Mouse (Mus musculus): ENCODE measurements around the gene Ppp1r37. TPM values are rescaled to one million over a fixed set of nuclear protein-coding genes. Genes with fewer than 3 reads are reported as not detected.
"Not testable (repeated sequence)": the region's sequence is repeated elsewhere in the genome, so short reads cannot be mapped to it uniquely, and the experiment has no call there.

Ppp1r37 gene
- total RNA-seq (2021): 10 to 100 TPM; 78.7 to 79.3 TPM

DNA sequence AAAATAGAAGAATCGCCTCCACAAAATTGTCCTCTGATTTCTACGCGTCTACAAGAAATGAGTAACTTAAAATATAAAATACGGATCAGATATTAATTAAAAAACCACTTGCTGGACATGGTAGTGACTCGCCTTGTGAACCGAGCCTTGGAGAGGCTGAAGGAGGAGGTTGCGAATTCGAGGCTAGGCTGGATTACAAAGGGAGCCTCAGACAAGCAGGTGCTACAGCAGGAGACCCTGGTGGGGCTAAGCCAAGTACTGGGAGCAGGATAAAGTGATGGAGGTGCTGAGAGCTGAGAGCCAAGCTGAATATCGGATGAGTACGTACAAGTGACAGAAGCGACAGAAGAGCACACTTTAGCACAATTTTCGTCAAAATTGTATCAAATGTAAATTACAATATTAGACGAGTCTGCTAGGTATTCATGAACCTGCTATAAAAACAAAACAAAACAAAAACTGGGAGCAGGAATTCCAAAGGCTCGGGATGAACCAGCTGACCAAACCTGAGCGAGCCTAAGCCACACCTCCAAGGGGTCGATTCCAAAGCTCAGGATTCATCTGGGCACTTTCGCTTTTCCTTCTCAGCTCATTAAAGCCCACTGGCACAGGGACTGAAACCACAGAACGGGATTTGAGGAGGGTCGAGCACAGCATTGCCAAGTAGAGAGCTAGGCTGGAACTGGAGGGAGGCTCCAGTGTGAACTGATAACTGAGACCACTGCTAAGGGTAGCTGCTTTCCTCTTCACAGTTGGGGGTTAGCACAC, at the start of gene Ppp1r37:
Gene Ppp1r37 (minus strand): TSS at position 434 of the 768 bp plus-strand sequence.
- DNase-seq (ENCODE audit: extremely low spot score in 1 of 2, low spot score in 2 of 2): no peak
- intact Hi-C loops (cut with DNase I): no loop called here

DNA sequence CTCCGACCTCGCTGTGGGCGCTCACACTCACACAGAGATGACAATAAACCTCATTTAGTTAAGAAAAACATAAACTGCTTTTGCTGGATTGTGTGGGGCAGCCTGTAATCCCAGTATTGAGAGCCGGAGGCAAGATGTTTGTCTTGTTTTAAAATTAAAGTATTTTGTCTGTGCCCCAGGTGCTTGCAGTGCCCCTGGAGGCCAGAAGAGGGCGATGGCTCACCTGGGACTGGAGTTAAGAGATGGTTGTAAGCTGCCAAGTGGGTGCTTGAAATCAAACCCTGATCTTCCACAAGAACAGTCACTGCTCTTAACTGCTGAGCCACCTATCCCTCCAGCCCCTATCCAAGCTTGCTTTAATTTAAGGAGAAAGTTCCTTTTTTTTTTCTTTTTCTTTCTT, 48.1 kb upstream of the Ppp1r37 start:
- intact Hi-C loops (cut with DNase I): no loop called here
- no peak for DNase-seq (ENCODE audit: extremely low spot score in 1 of 2, low spot score in 2 of 2)

DNA sequence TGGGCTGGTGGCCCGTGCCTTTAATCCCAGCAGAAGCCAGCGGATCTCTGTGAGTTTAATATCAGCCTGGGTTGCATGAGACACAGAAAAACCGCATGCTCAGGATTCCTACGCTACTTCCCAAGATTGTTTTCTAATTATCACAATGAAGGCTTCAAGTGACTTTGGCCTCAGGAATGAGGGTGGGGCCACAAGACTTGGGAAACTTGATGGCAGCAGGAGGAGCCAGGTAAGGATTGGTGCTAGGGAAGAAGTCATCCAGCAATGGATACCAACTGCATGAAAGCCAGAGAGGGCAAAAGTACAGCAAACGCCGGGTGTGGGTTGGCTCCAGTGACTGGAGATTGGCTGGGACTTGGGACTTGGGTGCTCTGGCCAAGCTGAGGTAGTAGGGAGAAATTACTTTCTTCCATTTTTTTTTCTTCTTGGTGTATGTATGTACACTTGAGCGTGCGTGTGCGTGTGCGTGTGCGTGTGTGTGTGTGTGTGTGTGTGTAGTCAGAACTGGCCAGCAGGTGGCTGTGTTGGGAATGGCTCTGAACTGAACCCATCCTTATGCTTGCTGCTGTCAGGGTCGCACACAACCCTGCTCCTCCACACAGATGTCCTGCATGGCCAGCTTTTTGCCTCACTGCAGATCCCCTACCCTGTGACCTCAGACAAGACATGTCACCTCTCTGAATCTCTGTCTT, 46.9 kb upstream of the Ppp1r37 start:
- intact Hi-C loops (cut with DNase I): no loop called here
- no peak for DNase-seq (ENCODE audit: extremely low spot score in 1 of 2, low spot score in 2 of 2)

- intact Hi-C loops (cut with DNase I): no loop called here
- DNase-seq (ENCODE audit: extremely low spot score in 1 of 2, low spot score in 2 of 2): no peak
Measured at GRCm38 (mm10) chr7:19607291-19607690, 44.4 kb upstream of the Ppp1r37 start.

GRCm38 (mm10) chr7:19604606-19605214, 41.8 kb upstream of the Ppp1r37 start:
- intact Hi-C loops (cut with DNase I); DNase-seq (ENCODE audit: extremely low spot score in 1 of 2, low spot score in 2 of 2): not testable (repeated sequence)

- intact Hi-C loops (cut with DNase I): no loop called here
- peak; percentile 93 to 97 for DNase-seq (ENCODE audit: extremely low spot score in 1 of 2, low spot score in 2 of 2)
Measured at GRCm38 (mm10) chr7:19603849-19604605, 41.2 kb upstream of the Ppp1r37 start, which contains the start of gene Clasrp. Gene Clasrp (minus strand): TSS chr7:19604486.

DNA sequence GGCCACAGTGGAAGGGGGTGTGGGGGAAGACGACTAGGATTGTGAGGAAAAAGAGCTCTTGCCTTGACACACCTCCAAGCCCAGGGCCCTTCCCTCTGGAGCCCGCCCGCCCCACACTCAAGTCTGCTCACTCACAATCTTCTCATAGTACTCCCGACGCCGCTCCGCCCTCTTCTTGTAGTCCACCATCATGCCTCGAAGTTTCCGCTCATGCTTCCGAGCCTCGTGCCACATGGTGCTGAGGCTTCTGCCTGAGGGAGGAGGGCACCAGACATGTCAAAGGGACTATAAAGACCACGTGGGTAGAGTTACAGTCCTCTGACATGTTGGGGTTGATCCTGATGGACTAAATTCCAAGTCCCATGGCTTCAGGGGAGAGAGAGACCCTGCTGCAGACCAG, 40.2 kb upstream of the Ppp1r37 start:
- intact Hi-C loops (cut with DNase I): no loop called here
- no peak for DNase-seq (ENCODE audit: extremely low spot score in 1 of 2, low spot score in 2 of 2)

- intact Hi-C loops (cut with DNase I): no loop called here
- DNase-seq (ENCODE audit: extremely low spot score in 1 of 2, low spot score in 2 of 2): peak in 1 of 2 experiments; percentile 58
Measured at GRCm38 (mm10) chr7:19600562-19600961, 37.7 kb upstream of the Ppp1r37 start.

- intact Hi-C loops (cut with DNase I): no loop called here
- no peak for DNase-seq (ENCODE audit: extremely low spot score in 1 of 2, low spot score in 2 of 2)
Measured at GRCm38 (mm10) chr7:19593061-19593730, 30.3 kb upstream of the Ppp1r37 start.

GRCm38 (mm10) chr7:19589917-19590316, 27.0 kb upstream of the Ppp1r37 start:
- intact Hi-C loops (cut with DNase I): no loop called here

GRCm38 (mm10) chr7:19589207-19589606, 26.3 kb upstream of the Ppp1r37 start:
- DNase-seq (ENCODE audit: extremely low spot score in 1 of 2, low spot score in 2 of 2): peak in 1 of 2 experiments; percentile 68
- intact Hi-C loops (cut with DNase I): no loop called here

More at GRCm38 (mm10) chr7:19589917-19590316, 27.0 kb upstream of the Ppp1r37 start:
- peak; percentile 72 to 82 for DNase-seq (ENCODE audit: extremely low spot score in 1 of 2, low spot score in 2 of 2)

DNA sequence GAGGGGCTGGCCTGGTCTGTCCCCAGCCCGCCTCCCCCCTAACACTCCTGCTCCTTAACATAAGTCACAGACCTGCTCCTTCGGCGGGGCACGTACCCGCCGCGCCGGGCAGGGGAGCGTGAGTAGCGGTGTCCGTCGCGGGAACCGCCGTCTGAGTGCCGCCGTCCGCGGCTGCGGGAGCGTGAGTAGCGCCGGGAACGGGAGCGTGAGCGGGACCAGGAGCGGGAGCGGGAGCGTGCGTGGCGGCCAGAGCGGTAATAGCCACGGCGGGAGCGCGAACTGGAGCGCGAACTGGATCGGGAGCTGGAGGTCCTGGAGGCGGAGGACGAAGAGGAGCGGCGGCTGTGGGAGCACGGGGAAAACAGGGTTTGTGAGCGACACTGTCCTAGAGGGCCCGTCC, 23.4 kb upstream of the Ppp1r37 start:
- intact Hi-C loops (cut with DNase I): no loop called here
- DNase-seq (ENCODE audit: extremely low spot score in 1 of 2, low spot score in 2 of 2): no peak

- DNase-seq (ENCODE audit: extremely low spot score in 1 of 2, low spot score in 2 of 2): no peak
- intact Hi-C loops (cut with DNase I): no loop called here
Measured at GRCm38 (mm10) chr7:19580634-19581033, 17.8 kb upstream of the Ppp1r37 start.

DNA sequence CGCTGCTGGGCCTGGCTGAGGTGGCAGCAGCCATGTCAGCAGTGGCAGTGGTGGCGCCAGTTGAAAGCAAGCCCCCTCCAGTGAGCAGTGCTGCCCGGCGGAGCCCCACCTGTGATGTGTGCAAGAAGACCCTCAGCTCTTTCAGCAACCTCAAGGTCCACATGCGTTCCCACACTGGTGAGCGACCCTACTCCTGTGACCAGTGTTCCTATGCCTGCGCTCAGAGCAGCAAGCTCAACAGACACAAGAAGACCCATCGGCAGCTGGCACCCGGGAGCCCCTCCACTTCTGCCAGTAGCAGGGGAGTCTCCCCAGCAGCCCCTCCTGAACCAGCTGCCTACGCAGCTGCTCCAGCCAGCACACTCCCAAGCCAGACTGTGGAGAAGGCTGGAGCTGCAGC, 16.9 kb upstream of the Ppp1r37 start:
- intact Hi-C loops (cut with DNase I): no loop called here
- no peak for DNase-seq (ENCODE audit: extremely low spot score in 1 of 2, low spot score in 2 of 2)

DNA sequence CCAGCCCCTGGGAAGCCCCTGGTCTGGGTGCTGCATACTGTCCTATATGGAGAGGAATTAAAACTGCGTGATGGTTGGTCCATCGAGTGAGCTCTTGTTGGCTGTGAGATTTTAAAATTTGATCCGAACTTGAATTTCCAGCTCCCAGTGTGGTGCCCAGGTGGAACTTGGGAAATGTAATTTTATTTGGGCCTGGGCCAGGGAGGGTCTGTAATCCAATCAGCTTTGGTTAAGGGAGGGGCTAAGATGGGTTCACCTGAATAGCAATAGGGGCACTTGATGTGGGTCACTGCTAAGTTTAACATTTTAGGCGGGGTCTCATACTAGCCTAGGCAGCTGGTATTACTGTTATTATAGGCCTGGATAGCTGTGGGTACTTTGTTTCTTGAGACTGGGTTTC, 15.6 kb upstream of the Ppp1r37 start:
- intact Hi-C loops (cut with DNase I): no loop called here
- no peak for DNase-seq (ENCODE audit: extremely low spot score in 1 of 2, low spot score in 2 of 2)

- intact Hi-C loops (cut with DNase I): no loop called here
- no peak for DNase-seq (ENCODE audit: extremely low spot score in 1 of 2, low spot score in 2 of 2)
Measured at GRCm38 (mm10) chr7:19577877-19578414, 15.1 kb upstream of the Ppp1r37 start.

- DNase-seq (ENCODE audit: extremely low spot score in 1 of 2, low spot score in 2 of 2): peak in 1 of 2 experiments; percentile 56
- intact Hi-C loops (cut with DNase I): no loop called here
Measured at GRCm38 (mm10) chr7:19577141-19577852, 14.4 kb upstream of the Ppp1r37 start, which contains the start of the genes Zfp296 and Gemin7. Gene Zfp296 (plus strand): TSS chr7:19577287. Gene Gemin7 (minus strand): TSS chr7:19577595.

- DNase-seq (ENCODE audit: extremely low spot score in 1 of 2, low spot score in 2 of 2): no peak
- intact Hi-C loops (cut with DNase I): no loop called here
Measured at GRCm38 (mm10) chr7:19575559-19575958, 12.7 kb upstream of the Ppp1r37 start.

Measured in left cerebral cortex, postnatal 10 days (tissue).